Mouse (Mus musculus) liver, adult 2 months (tissue): Measurements from ENCODE around the gene Pde4d.

Experiments used
- CTCF ChIP-seq: fragments of 200-500 bp; IDR thresholded peaks from 2 replicates; pipeline ENCODE4 v1.5.1; 2011; ENCODE audit warnings: low read depth, low read length, control low read depth
- POLR2A ChIP-seq: fragments of 200-500 bp; IDR thresholded peaks from 2 replicates; pipeline ENCODE4 v1.6.1; 2011; ENCODE audit warnings: low read length, control low read depth; ENCODE audit not compliant: insufficient read depth; ENCODE audit errors: extremely low read depth

- TF ChIP-seq POLR2A, result no peak
- TF ChIP-seq CTCF, result no peak
Measured at GRCm38 (mm10) chr13:108636526-108636925, 186.8 kb downstream of the Pde4d start.
